Mouse (Mus musculus) left cerebral cortex, adult 11 months (tissue): Measurements from ENCODE around the gene Ppp1r12b.

Experiments
- DNase-seq: peaks from one replicate; pipeline ENCODE4 v3.0.0; 2022; ENCODE audit warnings: low spot score

Ppp1r12b gene

DNA sequence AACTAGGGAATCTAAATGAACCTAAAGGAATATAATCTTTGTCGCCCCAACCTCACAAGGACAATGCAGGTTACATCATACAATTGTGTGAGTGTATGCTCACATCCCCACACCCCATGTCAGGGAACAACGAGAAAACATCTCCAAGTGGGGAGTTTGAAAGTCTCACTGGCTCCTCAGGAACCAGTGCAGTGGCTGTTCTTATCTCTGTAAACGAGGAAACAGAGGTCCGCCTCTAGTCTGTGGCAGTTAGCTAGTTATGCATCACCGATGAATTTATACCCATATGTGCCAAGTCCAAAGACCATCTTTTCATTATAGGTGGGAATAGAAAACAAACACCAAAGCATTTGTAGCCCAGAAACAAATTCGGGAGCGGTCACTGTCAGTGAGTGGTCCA lies 194.2 kb downstream of the Ppp1r12b start:
- DNase-seq, result no peak

DNA sequence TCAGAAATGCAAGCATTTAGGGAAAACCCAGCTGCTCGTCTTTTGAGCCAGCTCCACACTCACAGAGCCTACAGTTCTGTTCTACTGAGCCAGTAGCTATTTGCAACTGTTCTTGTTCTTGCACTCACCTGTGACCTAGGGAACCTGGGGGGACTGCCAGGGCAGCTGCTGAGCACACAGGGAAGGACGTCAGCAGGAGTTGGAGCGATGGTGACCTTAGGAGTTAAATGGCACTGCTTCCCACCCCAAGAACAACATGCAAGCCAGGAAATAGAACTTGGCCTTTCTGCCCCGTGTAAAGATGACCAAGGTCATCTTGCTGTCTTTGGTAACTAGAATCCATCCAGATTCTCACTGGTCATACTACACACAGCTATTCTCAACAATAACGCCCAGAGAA lies 195.1 kb downstream of the Ppp1r12b start:
- DNase-seq, result no peak

- DNase-seq, result no peak
Measured at GRCm38 (mm10) chr1:134759133-134759532, 196.6 kb downstream of the Ppp1r12b start.

GRCm38 (mm10) chr1:134757230-134757629 lies 198.5 kb downstream of the Ppp1r12b start:
- no peak for DNase-seq

GRCm38 (mm10) chr1:134756190-134756873 lies 199.4 kb downstream of the Ppp1r12b start:
- no peak for DNase-seq

GRCm38 (mm10) chr1:134755548-134756189 lies 200.1 kb downstream of the Ppp1r12b start:
- no peak for DNase-seq

DNA sequence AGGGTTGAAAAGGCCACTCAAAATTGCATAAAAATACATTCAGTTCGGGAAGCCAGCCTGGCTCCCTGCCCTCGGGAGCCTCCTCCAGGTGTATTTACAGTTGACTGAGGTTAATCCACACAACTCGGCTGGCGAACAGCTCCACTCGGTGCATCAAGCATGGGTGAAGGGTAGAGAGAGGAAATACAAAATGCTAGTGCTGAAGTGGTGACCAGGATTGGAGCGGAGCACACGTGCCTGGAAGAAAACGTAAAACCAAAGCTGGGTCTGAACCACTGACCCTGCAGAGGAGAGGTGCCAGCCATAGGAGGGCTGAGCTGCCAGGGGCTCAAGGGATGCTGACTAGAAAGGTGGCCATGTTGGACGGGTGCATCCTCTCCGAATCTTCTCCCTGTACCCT lies 200.9 kb downstream of the Ppp1r12b start:
- DNase-seq, result no peak

- DNase-seq, result no peak
Measured at GRCm38 (mm10) chr1:134753751-134754630, 201.8 kb downstream of the Ppp1r12b start.

DNA sequence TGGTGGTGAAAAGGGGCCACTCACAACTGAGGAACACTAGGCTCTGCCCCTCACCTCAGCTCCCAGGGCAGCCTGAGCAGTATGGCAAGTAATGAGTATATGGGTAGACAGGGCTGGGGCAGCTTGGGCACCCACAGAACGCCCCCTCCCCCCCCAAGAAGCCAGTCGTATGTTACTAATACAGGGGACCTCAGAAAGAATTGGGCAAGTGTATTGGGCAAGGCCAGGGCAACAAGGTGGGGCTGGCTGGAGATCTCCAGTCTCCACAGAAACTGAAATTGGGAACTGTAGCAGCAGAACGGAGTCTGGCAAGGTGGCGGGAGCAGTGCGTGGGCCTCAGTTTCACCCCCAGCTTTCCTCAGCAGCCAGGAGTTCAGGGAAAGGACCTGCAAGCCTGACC lies 203.3 kb downstream of the Ppp1r12b start:
- no peak for DNase-seq

DNA sequence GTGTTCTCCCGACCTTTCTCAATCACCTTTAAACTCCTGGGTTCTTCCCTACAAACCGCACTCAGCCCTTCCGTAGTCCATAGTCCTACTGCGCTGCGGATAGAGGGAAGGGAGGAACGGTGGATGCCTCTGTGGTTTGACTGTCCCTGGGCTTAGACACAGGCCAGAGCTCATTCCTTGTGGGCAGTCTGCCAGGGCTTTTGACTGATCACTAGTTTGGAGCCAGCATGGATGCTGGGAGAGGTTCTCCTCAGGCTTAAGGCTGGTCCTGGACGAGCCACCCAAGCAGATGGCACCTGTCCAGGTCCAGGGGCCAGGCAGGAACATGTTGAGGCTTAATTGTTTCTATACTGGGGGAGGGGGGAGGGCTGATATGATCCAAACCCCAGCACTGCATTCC lies 205.9 kb downstream of the Ppp1r12b start:
- no peak for DNase-seq

DNA sequence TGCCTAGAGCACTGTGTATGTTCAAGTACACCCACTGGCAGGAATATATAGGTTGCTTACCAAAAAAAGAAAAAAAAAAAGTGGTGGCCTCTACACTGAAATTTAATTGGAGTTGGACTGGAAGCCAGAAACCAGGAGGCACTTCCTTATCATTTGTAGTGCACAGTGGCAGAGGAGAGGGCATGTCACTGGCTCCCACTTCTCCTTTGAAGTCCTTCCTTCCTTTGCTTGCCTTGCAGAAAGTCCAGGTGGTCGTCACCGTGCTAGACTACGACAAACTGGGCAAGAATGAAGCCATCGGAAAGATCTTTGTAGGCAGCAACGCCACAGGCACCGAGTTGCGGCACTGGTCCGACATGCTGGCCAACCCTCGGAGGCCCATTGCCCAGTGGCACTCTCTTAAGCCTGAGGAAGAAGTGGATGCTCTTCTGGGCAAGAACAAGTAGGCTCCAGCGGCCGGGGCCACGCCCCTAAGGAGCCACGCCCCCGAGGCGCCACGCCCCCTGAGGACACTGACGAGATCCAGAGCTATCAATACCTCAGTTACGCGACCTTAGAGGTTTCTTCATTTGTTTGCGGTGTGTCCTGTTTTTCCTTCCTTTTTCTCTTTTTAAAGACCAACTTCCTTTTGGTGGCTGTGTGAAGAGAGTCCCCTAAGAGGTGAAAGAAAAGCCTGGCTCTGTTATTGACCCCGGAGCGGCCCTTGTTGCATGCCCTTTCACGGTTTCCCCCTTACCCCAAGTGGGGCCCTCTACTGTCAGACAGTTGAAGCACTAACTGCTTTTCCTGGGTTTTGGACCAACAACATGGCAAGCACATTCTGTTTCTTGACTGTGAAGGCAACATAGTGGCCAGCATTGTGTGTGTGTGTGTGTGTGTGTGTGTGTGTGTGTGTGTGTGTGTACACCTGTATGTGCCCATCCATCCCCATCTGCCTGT lies 208.2 kb downstream of the Ppp1r12b start:
- no peak for DNase-seq

DNA sequence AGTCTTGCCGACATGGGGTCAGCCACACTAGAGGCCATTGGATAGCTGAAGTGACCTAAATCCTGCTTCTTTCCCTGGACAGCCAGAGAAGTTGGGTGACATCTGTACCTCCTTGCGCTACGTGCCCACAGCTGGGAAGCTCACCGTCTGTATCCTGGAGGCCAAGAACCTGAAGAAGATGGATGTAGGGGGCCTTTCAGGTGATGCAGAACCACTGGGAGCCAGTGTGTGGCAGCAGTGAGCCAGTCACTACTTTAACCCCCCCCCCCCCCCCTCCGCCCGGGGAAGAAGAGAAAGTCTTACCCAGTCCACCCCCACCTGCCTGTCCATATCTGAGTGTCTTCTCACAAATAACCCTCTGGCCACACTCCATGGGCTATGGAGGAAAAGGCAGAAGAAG lies 210.1 kb downstream of the Ppp1r12b start:
- no peak for DNase-seq

- DNase-seq, result no peak
Measured at GRCm38 (mm10) chr1:134741946-134742661, 213.6 kb downstream of the Ppp1r12b start.

GRCm38 (mm10) chr1:134741433-134741832 lies 214.3 kb downstream of the Ppp1r12b start:
- no peak for DNase-seq

DNA sequence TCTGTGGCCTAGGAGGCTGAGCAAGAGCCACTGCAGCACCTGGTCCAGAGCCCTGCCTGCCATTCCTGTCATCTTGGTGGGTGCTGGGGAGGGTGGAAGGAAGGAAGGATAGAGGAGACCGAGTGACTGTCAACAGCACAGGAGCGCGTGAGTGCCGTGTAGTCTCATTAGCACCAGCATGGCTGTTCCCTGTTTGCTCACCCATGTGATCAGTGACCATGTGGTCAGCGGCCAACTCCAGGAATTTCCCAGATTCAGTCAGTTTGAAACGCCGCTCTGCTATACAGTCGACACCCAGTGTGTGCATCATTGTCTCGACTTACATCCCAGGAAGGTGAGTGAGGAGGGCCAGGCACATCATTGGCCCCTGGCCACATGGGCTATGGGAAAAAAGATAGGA lies 218.3 kb downstream of the Ppp1r12b start:
- DNase-seq, result no peak

- DNase-seq, result no peak
Measured at GRCm38 (mm10) chr1:134733659-134734058, 222.1 kb downstream of the Ppp1r12b start.

GRCm38 (mm10) chr1:134727256-134727655 lies 228.5 kb downstream of the Ppp1r12b start:
- no peak for DNase-seq

DNA sequence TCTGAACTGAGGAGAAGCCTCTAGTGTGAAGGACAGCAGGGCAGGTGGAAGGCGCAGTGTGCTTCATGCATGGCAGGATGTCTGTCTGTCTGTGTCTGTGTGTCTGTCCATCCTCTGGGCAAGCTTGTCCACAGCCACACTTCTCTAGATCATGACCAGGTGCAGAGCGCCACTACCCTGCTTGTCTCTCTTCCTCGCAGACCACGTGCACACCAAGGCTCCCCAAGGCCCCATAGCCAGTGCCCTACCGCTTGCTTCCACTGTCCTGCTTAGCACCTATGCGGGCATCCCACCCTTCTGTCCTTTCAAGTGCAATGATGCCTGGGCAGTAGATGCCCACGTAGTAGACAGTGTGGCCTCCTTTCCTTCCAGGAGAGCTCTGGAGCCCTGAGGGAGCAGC lies 229.3 kb downstream of the Ppp1r12b start:
- DNase-seq, result no peak

GRCm38 (mm10) chr1:134725276-134725675 lies 230.5 kb downstream of the Ppp1r12b start:
- DNase-seq, result no peak

DNA sequence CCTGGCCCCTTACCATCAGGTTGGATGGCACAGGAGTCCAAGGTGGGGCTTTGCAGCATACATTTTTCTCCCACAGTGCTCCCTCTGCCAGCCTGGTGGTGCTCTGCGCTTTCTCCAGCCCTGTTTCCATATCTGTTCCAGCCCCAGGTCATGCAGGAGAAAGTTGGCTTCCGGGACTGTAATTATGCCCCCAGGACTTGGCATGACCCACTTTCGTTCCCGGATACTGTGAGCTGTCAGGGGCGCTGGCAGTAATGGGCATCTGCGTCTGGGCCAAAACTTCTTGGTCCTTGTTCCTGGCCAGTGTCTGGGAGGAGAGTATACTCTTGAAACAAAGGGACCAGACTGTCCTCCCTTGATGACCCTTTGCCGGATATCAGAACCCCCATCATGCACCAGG lies 232.9 kb downstream of the Ppp1r12b start:
- no peak for DNase-seq

DNA sequence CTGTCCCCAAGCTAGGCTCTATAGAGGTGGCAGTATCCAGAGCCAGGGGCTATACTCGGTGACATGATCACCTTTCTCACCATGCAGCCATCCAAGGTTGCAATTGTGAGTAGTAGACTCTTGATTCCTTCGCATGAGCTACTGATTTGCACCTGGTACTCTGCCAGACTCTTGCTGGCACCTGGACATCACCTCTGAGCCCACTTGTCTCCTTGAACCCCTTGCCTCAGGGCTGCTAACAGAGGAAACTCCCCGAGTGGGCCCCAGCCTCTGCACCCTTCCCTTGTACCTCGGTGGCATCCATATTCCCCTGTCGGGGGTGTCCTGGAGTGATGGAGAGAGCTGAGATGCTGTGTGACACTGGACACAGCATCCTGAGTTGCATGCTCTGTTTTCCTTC lies 234.3 kb downstream of the Ppp1r12b start:
- no peak for DNase-seq
